In genomic region chr5:23850345-23851159, GRCm38 (mm10) we compare ENCODE assay signal across 8 mouse cellular contexts. TPM values are rescaled to one million over a fixed set of nuclear protein-coding genes. Genes with fewer than 3 reads are reported as not detected.
DNase-seq lines count a peak whose midpoint lies in the region; ATAC-seq and TF ChIP-seq lines count a peak whose summit lies in the region.

No protein-coding gene starts in this region.

- peak; percentile 37 for TF ChIP-seq CTCF in G1E (IDR thresholded peaks at IDR 0.05; ENCODE audit: low read depth, low read length)
- peak; percentile 61; the same call in 1 of the 2 replicates for TF ChIP-seq CTCF in cerebellum, adult 2 months (IDR thresholded peaks at IDR 0.05; ENCODE audit: borderline replicate concordance, insufficient read depth, low read depth, low read length)
- TF ChIP-seq CTCF in forebrain, postnatal 0 days (IDR thresholded peaks at IDR 0.05; ENCODE audit: low read depth) = peak; percentile 85
- peak; percentile 79 for TF ChIP-seq CTCF in lung, embryonic 14.5 days (IDR thresholded peaks at IDR 0.05; ENCODE audit: low read depth)

- H3K27me3 ChIP-seq in G1E (ENCODE audit: insufficient read depth, low read length) = peaks cover 2% of the 10 kb centered on the region; the same call in 1 of the 2 replicates
- no peaks in the 10 kb centered on the region for H3K27me3 ChIP-seq in cerebellum, adult 2 months (ENCODE audit: control insufficient read depth, insufficient read depth, low read length)
- H3K27me3 ChIP-seq in forebrain, postnatal 0 days (ENCODE audit: insufficient read depth, low read length) = no peaks in the 10 kb centered on the region
- no peaks in the 10 kb centered on the region for H3K27me3 ChIP-seq in lung, embryonic 14.5 days (ENCODE audit: insufficient read depth, low read length)

- ATAC-seq in G1E (ENCODE audit: extremely low read depth, insufficient number of reproducible peaks, low FRiP score, poor library complexity, severe bottlenecking) = peak; percentile 98
- peak; percentile 94 for ATAC-seq in forebrain, postnatal 0 days
- ATAC-seq in lung, embryonic 14.5 days (ENCODE audit: insufficient read depth) = peak; percentile 98
- ATAC-seq in neutrophil, adult 5-6 weeks (ENCODE audit: extremely low read depth, insufficient number of reproducible peaks, low FRiP score, poor library complexity, severe bottlenecking) = peak; percentile 92

- TF ChIP-seq POLR2A in cerebellum, adult 2 months (IDR thresholded peaks at IDR 0.05; ENCODE audit: borderline replicate concordance, insufficient read depth, low read length) = peak; percentile 49; the same call in 1 of the 2 replicates

- H3K9ac ChIP-seq in forebrain, postnatal 0 days = peak overlapping the region; percentile 85
- H3K9ac ChIP-seq in lung, embryonic 14.5 days = peak overlapping the region; percentile 89

- H3K4me1 ChIP-seq in G1E (ENCODE audit: insufficient read depth, low read depth, low read length) = peaks cover 2% of the 10 kb centered on the region; the same call in 1 of the 2 replicates
- no peaks in the 10 kb centered on the region for H3K4me1 ChIP-seq in cerebellum, adult 2 months (ENCODE audit: control insufficient read depth, insufficient read depth, low read length)
- H3K4me1 ChIP-seq in forebrain, postnatal 0 days (ENCODE audit: insufficient read depth) = no peaks in the 10 kb centered on the region
- H3K4me1 ChIP-seq in lung, embryonic 14.5 days (ENCODE audit: insufficient read depth) = 0 out of 2 replicates have a peak, but pooled peaks cover 4% of the 10 kb centered on the region

- DNase-seq in G1E (ENCODE audit: low spot score) = peak; percentile 68
- DNase-seq in cerebellum, adult 2 months = peak; percentile 86 to 91
- peak; percentile 89 for DNase-seq in forebrain, postnatal 0 days
- peak; percentile 97 for DNase-seq in heart, postnatal 4 days
- DNase-seq in layer of hippocampus, adult 8-10 months (ENCODE audit: low spot score in 2 of 2) = peak; percentile 74 to 88
- peak; percentile 93 for DNase-seq in lung, embryonic 14.5 days
- peak; percentile 85 for DNase-seq in testis, postnatal 14 days (ENCODE audit: low spot score)

- no peak overlapping the region for H3K27ac ChIP-seq in cerebellum, adult 2 months (ENCODE audit: insufficient read depth, low read length)
- peak overlapping the region; percentile 80 for H3K27ac ChIP-seq in forebrain, postnatal 0 days (ENCODE audit: low read depth, low read length)
- peak overlapping the region; percentile 80 for H3K27ac ChIP-seq in lung, embryonic 14.5 days (ENCODE audit: low read depth)

- peaks cover 23% of the 10 kb centered on the region for H3K36me3 ChIP-seq in G1E (replicated peaks)
- peaks cover 21% of the 10 kb centered on the region for H3K36me3 ChIP-seq in forebrain, postnatal 0 days (ENCODE audit: insufficient read depth)
- peaks cover 39% of the 10 kb centered on the region for H3K36me3 ChIP-seq in lung, embryonic 14.5 days (ENCODE audit: insufficient read depth)

- H3K9me3 ChIP-seq in G1E (replicated peaks) = 0 out of 2 replicates have a peak, but pooled peaks cover 2% of the 10 kb centered on the region
- no peaks in the 10 kb centered on the region for H3K9me3 ChIP-seq in forebrain, postnatal 0 days (ENCODE audit: low read length)
- no peaks in the 10 kb centered on the region for H3K9me3 ChIP-seq in lung, embryonic 14.5 days (ENCODE audit: low read depth, low read length)

- WGBS in cerebellum, adult 2 months = under 1% methylated on average over 60 of the region's 61 CpGs
- 2% methylated on average over 60 of the region's 61 CpGs for WGBS in forebrain, postnatal 0 days
- under 1% methylated on average over 61 of the region's 61 CpGs for WGBS in lung, embryonic 14.5 days

- peak overlapping the region; percentile 80 for H3K4me2 ChIP-seq in forebrain, postnatal 0 days (ENCODE audit: low read depth)
- peak overlapping the region; percentile 64 for H3K4me2 ChIP-seq in lung, embryonic 14.5 days

- peak overlapping the region; percentile 72 for H3K4me3 ChIP-seq in G1E (ENCODE audit: low read depth, low read length)
- H3K4me3 ChIP-seq in cerebellum, adult 2 months (replicated peaks; ENCODE audit: insufficient read depth, low read depth, low read length) = peak overlapping the region; percentile 79
- peak overlapping the region; percentile 74 for H3K4me3 ChIP-seq in forebrain, postnatal 0 days (ENCODE audit: low read depth, low read length)
- H3K4me3 ChIP-seq in lung, embryonic 14.5 days (ENCODE audit: low read depth, low read length) = peak overlapping the region; percentile 88

RNA-seq across cellular contexts. Expression of gene Tomm7, which starts 6.6 kb away (rescaled TPM):
- total RNA-seq in G1E (2014; fragmentation: Nextera tagmentation) (7.8 and 12.3 TPM in 2 replicates), G1E (2017) (343 and 366 TPM in 2 replicates)
- polyA plus RNA-seq in G1E (2012) = 6.0 and 22.3 TPM in 2 replicates
- polyA plus RNA-seq in cerebellum, adult 2 months (2012; rRNA removed) = 90.0 and 90.4 TPM in 2 replicates
- total RNA-seq in forebrain, postnatal 0 days (2014; rRNA removed) = 26.3 and 39.1 TPM in 2 replicates
- polyA plus RNA-seq in forebrain, postnatal 0 days (2015; fragmentation: Nextera tagmentation; extraction: Ambion mirVana) = 83.3 and 109 TPM in 2 replicates
- total RNA-seq in heart, postnatal 4 days (2021) = 10 to 100 TPM; 85.6 to 96.9 TPM
- 10 to 100 TPM; 66.5 to 82.1 (median 75.2) TPM for total RNA-seq in layer of hippocampus, adult 8-10 months (2022)
- 108 and 112 TPM in 2 replicates for polyA plus RNA-seq in lung, embryonic 14.5 days (2014; fragmentation: Nextera tagmentation; extraction: Ambion mirVana)
- total RNA-seq in neutrophil, adult 5-6 weeks (2017) = 85.4 and 95.3 TPM in 2 replicates
